Comparison of ENCODE assay signal across 32 mouse cellular contexts in genomic region chr1:46521032-46521431, GRCm38 (mm10).
"Had no signal": no experiment of that assay in that cellular context is flagged by ENCODE, and none has a peak within 500 bp of the region (broad histone marks: within the 10 kb centered on the region; RNA-seq: fewer than 3 reads in every experiment).

No protein-coding gene starts in this region.

- H3K9ac ChIP-seq: limb, embryonic 12.5 days; limb, embryonic 13.5 days; limb, embryonic 15.5 days; liver, embryonic 12.5 days; liver, embryonic 13.5 days; liver, embryonic 14.5 days; liver, embryonic 15.5 days; liver, postnatal 0 days; lung, embryonic 14.5 days; lung, embryonic 15.5 days; midbrain, embryonic 12.5 days; midbrain, embryonic 13.5 days; midbrain, embryonic 15.5 days; neural tube, embryonic 12.5 days; neural tube, embryonic 13.5 days had no signal

- H3K9me3 ChIP-seq: limb, embryonic 10.5 days; limb, embryonic 12.5 days; limb, embryonic 13.5 days; limb, embryonic 15.5 days; liver, embryonic 12.5 days; liver, embryonic 13.5 days; liver, embryonic 15.5 days; lung, embryonic 15.5 days; megakaryocyte, embryonic 14.5 days; midbrain, embryonic 10.5 days; midbrain, embryonic 12.5 days; midbrain, embryonic 13.5 days; midbrain, embryonic 15.5 days; neural tube, embryonic 12.5 days; neural tube, embryonic 13.5 days had no signal

- ATAC-seq: liver, embryonic 12.5 days; liver, postnatal 0 days; lung, postnatal 0 days; midbrain, embryonic 13.5 days; midbrain, embryonic 15.5 days; midbrain, embryonic 16.5 days had no signal

- H3K27me3 ChIP-seq: limb, embryonic 12.5 days; limb, embryonic 13.5 days; limb, embryonic 15.5 days; liver, embryonic 12.5 days; liver, embryonic 13.5 days; liver, embryonic 15.5 days; lung, embryonic 15.5 days; megakaryocyte, embryonic 14.5 days; midbrain, embryonic 12.5 days; midbrain, embryonic 13.5 days; midbrain, embryonic 15.5 days; neural tube, embryonic 12.5 days; neural tube, embryonic 13.5 days had no signal

- H3K27ac ChIP-seq: limb, embryonic 10.5 days; limb, embryonic 12.5 days; limb, embryonic 13.5 days; limb, embryonic 15.5 days; liver, embryonic 12.5 days; liver, embryonic 13.5 days; liver, embryonic 14.5 days; liver, embryonic 15.5 days; lung, embryonic 15.5 days; macrophage; midbrain, embryonic 10.5 days; midbrain, embryonic 12.5 days; midbrain, embryonic 13.5 days; midbrain, embryonic 15.5 days; neural tube, embryonic 12.5 days; neural tube, embryonic 13.5 days had no signal

- H3K36me3 ChIP-seq: limb, embryonic 10.5 days; limb, embryonic 12.5 days; limb, embryonic 13.5 days; limb, embryonic 15.5 days; liver, embryonic 12.5 days; liver, embryonic 13.5 days; liver, embryonic 15.5 days; lung, embryonic 15.5 days; midbrain, embryonic 10.5 days; midbrain, embryonic 12.5 days; midbrain, embryonic 13.5 days; midbrain, embryonic 15.5 days; neural tube, embryonic 12.5 days; neural tube, embryonic 13.5 days had no signal

- H3K4me3 ChIP-seq: limb, embryonic 10.5 days; limb, embryonic 12.5 days; limb, embryonic 13.5 days; limb, embryonic 15.5 days; liver, embryonic 12.5 days; liver, embryonic 13.5 days; liver, embryonic 15.5 days; lung, embryonic 15.5 days; megakaryocyte, embryonic 14.5 days; midbrain, embryonic 10.5 days; midbrain, embryonic 12.5 days; midbrain, embryonic 13.5 days; midbrain, embryonic 15.5 days; myocyte; neural tube, embryonic 12.5 days; neural tube, embryonic 13.5 days had no signal

- H3K4me1 ChIP-seq: limb, embryonic 10.5 days; limb, embryonic 12.5 days; limb, embryonic 13.5 days; limb, embryonic 15.5 days; liver, embryonic 12.5 days; liver, embryonic 13.5 days; liver, embryonic 15.5 days; lung, embryonic 15.5 days; megakaryocyte, embryonic 14.5 days; midbrain, embryonic 10.5 days; midbrain, embryonic 12.5 days; midbrain, embryonic 13.5 days; midbrain, embryonic 15.5 days; neural tube, embryonic 12.5 days; neural tube, embryonic 13.5 days had no signal

- DNase-seq: left cerebral cortex, postnatal 4 days; liver; liver, embryonic 13.5 days; liver, postnatal 0 days; lung, adult 18-20 months; lung, adult 2 months; lung, embryonic 14.5 days; lung, postnatal 14 days; lung, postnatal 36 days; lung, postnatal 4 days; midbrain, embryonic 14.5 days had no signal

- H3K4me2 ChIP-seq: limb, embryonic 12.5 days; limb, embryonic 13.5 days; limb, embryonic 15.5 days; liver, embryonic 11.5 days; liver, embryonic 12.5 days; liver, embryonic 13.5 days; liver, embryonic 15.5 days; lung, embryonic 14.5 days; lung, embryonic 15.5 days; midbrain, embryonic 11.5 days; midbrain, embryonic 12.5 days; midbrain, embryonic 13.5 days; midbrain, embryonic 15.5 days; neural tube, embryonic 12.5 days; neural tube, embryonic 13.5 days had no signal
